Mouse (Mus musculus) MEL (cell line): Measurements from ENCODE around the gene Scd4. TPM values are rescaled to one million over a fixed set of nuclear protein-coding genes. Genes with fewer than 3 reads are reported as not detected.
A peak's percentile ranks its signal among the peaks of the same experiment; 100 is the strongest.

Source experiments
- DNase-seq: peaks from one replicate; pipeline ENCODE4 v3.0.0; 2011; ENCODE audit warnings: low read depth, low spot score
- H3K27ac ChIP-seq: 2 replicates; pipeline ENCODE4 v1.5.1; 2012; ENCODE audit warnings: low read depth, mild to moderate bottlenecking, control low read depth, low read length, moderate library complexity; ENCODE audit not compliant: control insufficient read depth
- H3K27me3 ChIP-seq, 2 experiments: fragments of 150-350 bp in 1 of 2; sonication (generic) in 1 of 2; 2 replicates each; pipeline ENCODE4 v1.6.1; 2012; ENCODE audit warnings: low read length in 2 of 2, mild to moderate bottlenecking in 2 of 2, improper control_type of control experiment in 1 of 2, moderate library complexity in 1 of 2; ENCODE audit not compliant: insufficient read depth in 2 of 2, control insufficient read depth in 1 of 2
- H3K36me3 ChIP-seq, 2 experiments: 2 replicates each; pipeline ENCODE4 v1.6.1; 2012 to 2014; ENCODE audit warnings: low read length in 2 of 2, improper control_type of control experiment in 1 of 2, inconsistent platforms in 1 of 2, mild to moderate bottlenecking in 1 of 2; ENCODE audit not compliant: insufficient read depth in 2 of 2, control insufficient read depth in 1 of 2
- H3K4me1 ChIP-seq, 2 experiments: fragments of 150-350 bp in 1 of 2; sonication (generic) in 1 of 2; 2 replicates each; pipeline ENCODE4 v1.6.1; 2012; ENCODE audit warnings: low read length in 2 of 2, improper control_type of control experiment in 1 of 2, mild to moderate bottlenecking in 1 of 2; ENCODE audit not compliant: insufficient read depth in 2 of 2, control insufficient read depth in 1 of 2
- H3K4me3 ChIP-seq, 2 experiments: fragments of 150-350 bp in 1 of 2; sonication (generic) in 1 of 2; 2 replicates each; pipeline ENCODE4 v1.5.1; 2012; ENCODE audit warnings: low read depth in 2 of 2, low read length in 2 of 2, mild to moderate bottlenecking in 2 of 2, moderate library complexity in 2 of 2, control low read depth in 1 of 2, improper control_type of control experiment in 1 of 2; ENCODE audit not compliant: control insufficient read depth in 1 of 2, insufficient read depth in 1 of 2
- H3K79me2 ChIP-seq: 2 replicates; pipeline ENCODE4 v1.6.1; 2012; ENCODE audit warnings: mild to moderate bottlenecking, low read length, moderate library complexity; ENCODE audit not compliant: control insufficient read depth, poor library complexity, insufficient read depth
- H3K9ac ChIP-seq: 2 replicates; pipeline ENCODE4 v1.6.1; 2012; ENCODE audit warnings: low read depth, mild to moderate bottlenecking, control low read depth, low read length, moderate library complexity; ENCODE audit not compliant: control insufficient read depth, poor library complexity, severe bottlenecking
- H3K9me3 ChIP-seq: fragments of 150-350 bp; sonication (generic); replicated peaks from 2 replicates; pipeline ENCODE4 v1.6.1; 2012; ENCODE audit warnings: mild to moderate bottlenecking, low read length, improper control_type of control experiment, moderate library complexity; ENCODE audit not compliant: insufficient read depth
- CHD2 ChIP-seq: IDR thresholded peaks from 2 replicates; pipeline ENCODE4 v1.6.1; 2011; ENCODE audit warnings: low read length, improper control_type of control experiment
- CTCF ChIP-seq, 3 experiments: IDR thresholded peaks in 2 of 3; conservative IDR thresholded peaks in 1 of 3; 2 replicates each; pipeline ENCODE4 v1.5.1; 2011 to 2012; ENCODE audit warnings: low read length in 3 of 3, low read depth in 2 of 3, mild to moderate bottlenecking in 2 of 3, improper control_type of control experiment in 1 of 3, inconsistent platforms in 1 of 3, mixed read lengths in 1 of 3, moderate library complexity in 1 of 3; ENCODE audit not compliant: control insufficient read depth in 1 of 3, insufficient read depth in 1 of 3, poor library complexity in 1 of 3, severe bottlenecking in 1 of 3
- ELF1 ChIP-seq: IDR thresholded peaks from 2 replicates; pipeline ENCODE4 v1.6.1; 2014; ENCODE audit warnings: low read depth, mild to moderate bottlenecking, inconsistent platforms, low read length, improper control_type of control experiment, moderate library complexity
- EP300 ChIP-seq, 2 experiments: IDR thresholded peaks; 2 replicates each; pipeline ENCODE4 v1.6.1; 2011; ENCODE audit warnings: improper control_type of control experiment in 2 of 2, low read length in 2 of 2, low read depth in 1 of 2, mild to moderate bottlenecking in 1 of 2
- HCFC1 ChIP-seq: IDR thresholded peaks from 2 replicates; pipeline ENCODE4 v1.6.1; 2012; ENCODE audit warnings: low read depth, mild to moderate bottlenecking, inconsistent platforms, low read length, improper control_type of control experiment, moderate library complexity
- JUND ChIP-seq: IDR thresholded peaks from 2 replicates; pipeline ENCODE4 v1.6.1; 2011; ENCODE audit warnings: low read depth, mild to moderate bottlenecking, improper control_type of control experiment, low read length
- MAZ ChIP-seq: IDR thresholded peaks from 2 replicates; pipeline ENCODE4 v1.6.1; 2012; ENCODE audit warnings: low read depth, mild to moderate bottlenecking, inconsistent platforms, low read length, improper control_type of control experiment
- MXI1 ChIP-seq: IDR thresholded peaks from 2 replicates; pipeline ENCODE4 v1.6.1; 2011; ENCODE audit warnings: mild to moderate bottlenecking, low read depth, low read length, improper control_type of control experiment
- MYB ChIP-seq: IDR thresholded peaks from 2 replicates; pipeline ENCODE4 v1.6.1; 2011; ENCODE audit warnings: mild to moderate bottlenecking, low read depth, low read length, improper control_type of control experiment
- MYC ChIP-seq: IDR thresholded peaks from 2 replicates; pipeline ENCODE4 v1.6.1; 2011; ENCODE audit warnings: low read depth, mild to moderate bottlenecking, low read length, improper control_type of control experiment, moderate library complexity
- NELFE ChIP-seq: IDR thresholded peaks from 2 replicates; pipeline ENCODE4 v1.6.1; 2011; ENCODE audit warnings: low read depth, low read length, improper control_type of control experiment
- POLR2AphosphoS5 ChIP-seq: IDR thresholded peaks from 2 replicates; pipeline ENCODE4 v1.6.1; 2012; ENCODE audit warnings: low read depth, borderline replicate concordance, mild to moderate bottlenecking, inconsistent platforms, low read length, moderate library complexity, mixed read lengths
- RCOR1 ChIP-seq: IDR thresholded peaks from 2 replicates; pipeline ENCODE4 v1.6.1; 2012; ENCODE audit warnings: low read depth, mild to moderate bottlenecking, inconsistent platforms, low read length, improper control_type of control experiment
- TBP ChIP-seq: IDR thresholded peaks from 2 replicates; pipeline ENCODE4 v1.8.0; 2011; ENCODE audit warnings: low read depth, low read length, improper control_type of control experiment
- TCF12 ChIP-seq: IDR thresholded peaks from 2 replicates; pipeline ENCODE4 v1.6.1; 2014; ENCODE audit warnings: low read depth, mild to moderate bottlenecking, inconsistent platforms, low read length, improper control_type of control experiment, moderate library complexity
- UBTF ChIP-seq: IDR thresholded peaks from 2 replicates; pipeline ENCODE4 v1.6.1; 2012; ENCODE audit warnings: low read depth, mild to moderate bottlenecking, inconsistent platforms, low read length, improper control_type of control experiment, moderate library complexity, borderline replicate concordance; ENCODE audit not compliant: insufficient read depth
- ZC3H11A ChIP-seq: IDR thresholded peaks from 2 replicates; pipeline ENCODE4 v1.6.1; 2012; ENCODE audit warnings: low read depth, mild to moderate bottlenecking, inconsistent platforms, low read length, improper control_type of control experiment
- ZMIZ1 ChIP-seq: IDR thresholded peaks from 2 replicates; pipeline ENCODE4 v1.6.1; 2012; ENCODE audit warnings: low read depth, mild to moderate bottlenecking, inconsistent platforms, low read length, improper control_type of control experiment, moderate library complexity
- polyA plus RNA-seq, 2 experiments: library from polyadenylated mRNA; stranded (reverse) in 1 of 2; unstranded in 1 of 2; fragments of >175 nt in 1 of 2; fragments of >200 nt in 1 of 2; gene quantifications; 2 replicates each; pipeline versions ENCODE4 v1.2.1 to v1.2.4; 2012; ENCODE audit warnings: low replicate concordance in 2 of 2, low read depth in 1 of 2; ENCODE audit not compliant: insufficient read length in 2 of 2, insufficient read depth in 1 of 2, missing spikeins in 1 of 2
- total RNA-seq: library from RNA; depleted of rRNA; stranded (reverse); fragments of 300-350 nt; gene quantifications from 2 replicates; pipeline ENCODE4 v1.2.3, GENCODE M21; 2012

Scd4 gene
- total and polyA plus RNA-seq, 3 experiments = 0.31 to 0.36 TPM; not detected in 1

DNA sequence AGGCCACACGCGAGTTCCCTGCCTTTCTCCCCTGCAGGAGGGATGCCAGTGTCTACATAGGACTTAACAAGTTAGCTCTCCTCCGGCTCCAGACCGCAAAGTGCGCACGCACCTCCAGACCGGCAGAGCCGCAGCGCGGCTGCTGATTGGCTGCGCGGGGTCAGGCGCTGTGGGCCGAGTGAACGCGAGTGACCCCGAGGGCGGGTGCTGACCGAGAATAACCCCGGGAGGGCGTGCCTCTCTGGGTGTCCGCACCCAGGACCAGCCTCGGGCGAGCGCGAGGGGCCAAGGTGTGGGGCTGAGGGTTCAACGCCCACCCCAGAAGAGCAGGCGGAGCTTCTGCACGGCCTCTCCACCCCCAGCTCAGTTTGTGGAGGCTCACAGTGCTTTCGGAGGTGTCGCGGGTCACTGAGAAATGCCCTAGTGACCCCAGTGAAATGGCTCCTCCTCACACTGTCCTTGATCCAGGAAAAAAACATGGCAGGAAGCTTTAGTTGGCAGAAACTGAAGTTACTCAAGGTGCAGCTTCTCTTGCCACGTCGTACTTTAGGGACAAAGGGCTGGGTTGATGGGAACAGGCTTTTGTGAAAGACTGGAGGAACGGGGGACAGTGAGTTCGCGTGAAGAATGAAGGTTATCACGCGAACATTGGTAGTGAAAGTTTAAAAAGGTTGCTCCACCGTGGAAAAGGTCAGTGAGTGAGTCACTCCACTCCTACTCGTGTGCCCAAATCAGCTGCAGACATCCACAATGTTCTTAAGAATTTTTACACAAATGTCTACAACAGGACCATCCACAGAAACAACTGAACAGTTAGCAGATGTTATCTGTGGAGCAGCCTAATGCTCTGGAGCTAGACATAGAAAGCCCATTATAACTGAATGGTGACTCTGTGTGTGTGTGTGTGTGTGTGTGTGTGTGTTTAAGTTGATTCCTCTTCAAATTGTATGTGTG is 55.9 kb downstream of the Scd4 start (continued):
- peak; percentile 92 for TF ChIP-seq NELFE
- TF ChIP-seq, all 39 proteins: peak for 18

DNA sequence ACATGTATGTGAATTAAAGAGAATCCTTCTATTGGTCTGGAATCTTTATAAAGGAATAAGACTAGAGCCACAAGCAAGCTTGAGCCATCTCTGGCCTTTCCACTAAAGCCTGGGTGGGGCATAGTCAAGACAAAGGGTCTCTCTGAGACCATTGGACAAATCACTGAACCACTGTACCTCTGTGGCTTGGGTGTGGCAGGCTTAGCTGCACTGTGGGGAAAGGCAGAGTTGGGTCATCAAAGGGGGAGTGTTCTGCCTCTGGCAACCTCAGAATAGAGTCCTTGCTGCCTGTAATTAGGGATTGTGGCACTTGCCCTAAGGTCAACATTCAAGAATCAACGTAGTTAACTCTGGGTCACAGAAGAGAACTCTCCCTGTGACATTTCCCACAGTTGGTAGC is 56.6 kb downstream of the Scd4 start:
- H3K4me3 ChIP-seq = peak overlapping the region in 1 of 2 experiments; percentile 57; a peak in 1 of 4 replicates
- H3K36me3 ChIP-seq = peaks cover 0 to 59% of the 10 kb centered on the region in 2 experiments; a peak in 2 of 4 replicates
- peak overlapping the region; percentile 93 for H3K27ac ChIP-seq
- H3K79me2 ChIP-seq = no peaks in the 10 kb centered on the region; the same call in 1 of the 2 replicates
- peak overlapping the region; percentile 77 for H3K9ac ChIP-seq
- no peaks in the 10 kb centered on the region for H3K9me3 ChIP-seq
- H3K4me1 ChIP-seq = peaks cover 38 to 62% of the 10 kb centered on the region in 2 experiments
- no peak for TF ChIP-seq MAZ
- no peak for TF ChIP-seq TCF12
- TF ChIP-seq JUND = no peak
- no peak for TF ChIP-seq MYB
- TF ChIP-seq CTCF (IDR thresholded peaks at IDR 0.05 in 2 of 3, conservative IDR thresholded peaks at IDR 0.05 in 1 of 3; ENCODE audit: control insufficient read depth in 1 of 3, insufficient read depth in 1 of 3, low read depth in 2 of 3, low read length in 3 of 3, poor library complexity in 1 of 3, severe bottlenecking in 1 of 3) = no peak
- peak; percentile 30 for TF ChIP-seq HCFC1
- peak; percentile 46; the same call in 1 of the 2 replicates for TF ChIP-seq TBP
- TF ChIP-seq EP300 (IDR thresholded peaks at IDR 0.05; ENCODE audit: low read depth in 1 of 2, low read length in 2 of 2) = peak in 1 of 2 experiments; percentile 27; a peak in 1 of 4 replicates
- no peak for TF ChIP-seq CHD2
- TF ChIP-seq ZC3H11A = peak; percentile 3; the same call in 1 of the 2 replicates
- 0 out of 2 replicates have a peak, but pooled peaks have one; percentile 16 for TF ChIP-seq ZMIZ1
- no peak for TF ChIP-seq ELF1
- no peak for TF ChIP-seq MYC
- TF ChIP-seq UBTF = no peak
- TF ChIP-seq RCOR1 = 0 out of 2 replicates have a peak, but pooled peaks have one; percentile 7
- TF ChIP-seq POLR2AphosphoS5 = no peak
- peak; percentile 9; the same call in 1 of the 2 replicates for TF ChIP-seq MXI1
- TF ChIP-seq, all 39 proteins: peak for 7
- DNase-seq = peak; percentile 70
- no peaks in the 10 kb centered on the region for H3K27me3 ChIP-seq
